In genomic region chr1:132027978-132028377, GRCm38 (mm10) we compare ENCODE assay signal across 10 mouse cellular contexts.
"Had no signal": no experiment of that assay in that cellular context is flagged by ENCODE, and none has a peak within 500 bp of the region (broad histone marks: within the 10 kb centered on the region; RNA-seq: fewer than 3 reads in every experiment).

No protein-coding gene starts in this region.

- ATAC-seq: intestine, embryonic 16.5 days; lung, postnatal 0 days; midbrain, embryonic 13.5 days had no signal

- H3K4me2 ChIP-seq: midbrain, embryonic 13.5 days; stomach, embryonic 15.5 days had no signal

- H3K4me1 ChIP-seq: midbrain, embryonic 13.5 days; stomach, embryonic 15.5 days had no signal

- H3K4me3 ChIP-seq: midbrain, embryonic 13.5 days; stomach, embryonic 15.5 days had no signal

- H3K27ac ChIP-seq: midbrain, embryonic 13.5 days; stomach, embryonic 15.5 days had no signal

- H3K27me3 ChIP-seq: midbrain, embryonic 13.5 days; stomach, embryonic 15.5 days had no signal

- DNase-seq: kidney, adult 8-10 months; kidney, postnatal 25 days; lung, adult 2 months; lung, postnatal 36 days; right cerebral cortex, postnatal 14 days; thymus, postnatal 36 days had no signal

- H3K9ac ChIP-seq: midbrain, embryonic 13.5 days; stomach, embryonic 15.5 days had no signal

- H3K9me3 ChIP-seq: midbrain, embryonic 13.5 days; stomach, embryonic 15.5 days had no signal
